Mouse (Mus musculus): ENCODE measurements around the gene Marc2. TPM values are rescaled to one million over a fixed set of nuclear protein-coding genes. Genes with fewer than 3 reads are reported as not detected.
A peak's percentile ranks its signal among the peaks of the same experiment; 100 is the strongest.

Gene Marc2
- total RNA-seq, 1 experiment from 2014 or later = 74.8 TPM

DNA sequence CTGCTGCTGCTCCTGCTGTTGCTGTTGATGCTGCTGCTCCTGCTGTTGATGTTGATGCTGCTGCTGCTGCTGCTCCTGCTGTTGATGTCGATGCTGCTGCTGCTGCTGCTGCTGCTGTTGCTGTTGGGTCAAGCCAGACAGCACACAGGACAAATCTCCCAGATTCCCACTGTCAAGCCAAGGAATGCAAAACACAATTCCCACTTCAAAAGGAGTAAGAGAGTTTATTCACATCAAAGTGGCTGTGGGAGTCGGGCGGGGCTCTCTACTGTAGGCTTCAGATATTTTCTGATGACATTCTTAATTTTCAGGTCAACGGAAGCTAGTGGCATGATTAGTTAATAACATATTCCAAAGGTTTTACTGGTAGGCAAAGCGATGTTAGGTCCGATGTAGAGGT, 16.4 kb upstream of the Marc2 start:
- no peak for ATAC-seq (replicated peaks in 1 of 2; ENCODE audit: insufficient read depth in 1 of 2, low FRiP score in 2 of 2, low TSS enrichment in 1 of 2, low read depth in 1 of 2, poor library complexity in 2 of 2, severe bottlenecking in 2 of 2)

DNA sequence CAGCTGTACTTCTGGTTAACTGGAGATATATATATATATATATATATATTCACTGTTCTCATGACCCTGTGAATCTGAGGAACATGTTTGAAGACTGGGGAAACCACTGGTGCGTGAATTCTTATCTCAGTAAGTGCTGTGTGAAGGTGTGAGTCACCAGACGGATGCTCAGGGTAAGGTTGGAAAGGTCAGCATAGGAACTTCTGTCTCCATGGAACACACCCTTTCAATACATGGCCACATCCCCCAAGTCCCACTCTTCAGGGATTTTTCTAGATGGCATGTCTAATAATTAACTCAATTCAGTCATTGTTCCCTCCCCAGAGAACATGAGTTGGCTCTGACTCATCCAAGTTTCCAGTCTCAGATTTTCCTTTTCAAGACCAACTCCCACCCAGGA, 15.3 kb upstream of the Marc2 start:
- ATAC-seq (replicated peaks in 1 of 2; ENCODE audit: insufficient read depth in 1 of 2, low FRiP score in 2 of 2, low TSS enrichment in 1 of 2, low read depth in 1 of 2, poor library complexity in 2 of 2, severe bottlenecking in 2 of 2) = no peak

DNA sequence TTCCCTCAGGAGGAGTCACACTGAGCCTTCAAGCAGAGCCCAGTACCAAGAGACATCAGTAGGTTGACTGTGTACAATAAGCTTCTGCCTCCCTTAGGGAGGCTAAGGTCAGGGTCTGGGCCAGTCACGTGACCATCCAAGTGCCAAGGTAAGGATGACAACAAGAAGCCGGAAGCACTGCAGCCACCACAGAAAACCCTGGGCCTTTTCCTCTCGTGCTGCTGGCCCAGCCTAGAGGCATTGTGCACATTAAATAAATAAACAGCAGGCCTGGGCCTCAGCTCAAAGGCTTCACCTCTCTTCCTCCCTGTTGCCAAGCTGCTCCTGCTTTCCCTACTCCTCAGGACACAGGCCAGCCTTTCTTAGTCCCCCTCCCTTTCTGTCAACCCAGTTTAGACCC, 14.0 kb upstream of the Marc2 start:
- ATAC-seq (replicated peaks in 1 of 2; ENCODE audit: insufficient read depth in 1 of 2, low FRiP score in 2 of 2, low TSS enrichment in 1 of 2, low read depth in 1 of 2, poor library complexity in 2 of 2, severe bottlenecking in 2 of 2) = no peak

DNA sequence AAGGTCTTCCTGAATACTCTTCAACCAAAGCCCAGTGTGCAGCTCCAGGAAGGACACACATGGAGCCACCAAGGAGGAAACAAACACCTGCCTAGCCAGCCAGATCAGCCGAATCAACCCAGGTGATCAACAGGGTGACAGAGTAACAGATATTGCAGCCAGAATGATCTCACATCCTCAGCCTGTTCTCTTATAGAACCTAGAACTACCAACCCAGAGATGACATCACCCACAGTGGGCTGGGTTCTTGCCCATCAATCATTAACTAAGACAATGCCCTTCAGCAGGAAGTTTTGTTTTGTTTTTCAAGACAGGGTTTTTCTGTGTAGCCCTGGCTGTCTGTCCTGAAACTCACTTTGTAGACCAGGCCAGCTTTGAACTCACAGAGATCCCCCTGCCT, 12.0 kb upstream of the Marc2 start:
- no peak for ATAC-seq (replicated peaks in 1 of 2; ENCODE audit: insufficient read depth in 1 of 2, low FRiP score in 2 of 2, low TSS enrichment in 1 of 2, low read depth in 1 of 2, poor library complexity in 2 of 2, severe bottlenecking in 2 of 2)

DNA sequence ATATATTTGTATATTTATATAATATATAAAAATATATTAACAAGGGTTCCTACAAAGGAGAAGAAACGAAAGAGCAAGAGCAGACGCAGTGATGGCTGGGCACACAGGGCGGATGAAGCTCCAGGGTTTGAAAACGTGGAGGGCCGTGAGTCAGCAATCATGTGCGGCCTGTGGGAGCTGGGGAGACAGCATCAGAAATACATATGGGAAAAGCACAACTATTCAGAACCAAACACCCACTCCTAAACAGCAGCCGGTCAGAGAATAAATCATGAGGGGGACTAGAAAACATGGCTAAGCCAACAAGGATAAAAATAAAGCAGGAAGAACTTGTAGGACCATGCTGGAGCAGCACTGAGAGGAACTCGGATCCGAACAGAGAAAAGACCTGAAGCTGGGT, 11.0 kb upstream of the Marc2 start:
- no peak for ATAC-seq (replicated peaks in 1 of 2; ENCODE audit: insufficient read depth in 1 of 2, low FRiP score in 2 of 2, low TSS enrichment in 1 of 2, low read depth in 1 of 2, poor library complexity in 2 of 2, severe bottlenecking in 2 of 2)

DNA sequence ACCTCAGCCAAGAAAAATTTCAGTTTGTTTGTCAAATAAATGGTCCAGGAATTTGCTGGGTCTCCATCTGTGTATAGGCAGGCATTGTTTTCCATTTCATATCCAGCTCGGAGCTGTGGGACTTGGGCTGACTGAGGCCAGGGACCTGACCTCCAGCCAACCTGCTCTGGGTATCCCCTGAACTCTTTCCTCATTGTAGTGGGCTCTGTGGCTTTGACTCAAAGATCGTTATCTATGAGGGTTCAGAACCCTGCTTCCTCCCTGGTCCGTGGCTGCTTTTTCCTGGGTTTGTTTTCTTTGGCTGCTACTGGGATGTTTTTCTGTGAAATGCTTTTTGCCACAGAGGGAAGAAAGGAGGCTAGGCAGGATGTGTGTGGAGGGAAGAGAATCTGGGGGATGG, 7.7 kb upstream of the Marc2 start:
- ATAC-seq (replicated peaks in 1 of 2; ENCODE audit: insufficient read depth in 1 of 2, low FRiP score in 2 of 2, low TSS enrichment in 1 of 2, low read depth in 1 of 2, poor library complexity in 2 of 2, severe bottlenecking in 2 of 2) = peak in 1 of 2 experiments; percentile 25; a peak in 1 of 4 replicates

DNA sequence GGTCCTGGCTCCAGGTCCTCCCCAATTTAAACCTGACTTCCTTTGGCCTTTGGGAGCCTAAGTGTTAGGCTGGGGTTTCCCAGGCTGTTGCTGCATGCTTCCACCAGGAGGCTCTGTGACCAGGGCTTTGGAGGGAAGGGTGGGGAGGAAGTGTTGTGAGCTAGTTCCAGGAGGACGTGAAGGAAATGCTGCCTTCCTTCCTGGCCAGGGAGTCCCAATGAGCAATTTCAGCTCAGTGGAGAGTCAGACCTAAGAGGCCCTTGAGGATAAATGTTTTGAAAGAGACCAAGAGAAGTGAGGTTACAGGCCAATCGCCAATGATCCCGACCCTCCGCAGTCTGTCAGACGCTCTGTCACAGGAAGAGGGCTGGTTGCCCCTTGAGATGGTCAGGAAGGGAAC, 7.1 kb upstream of the Marc2 start:
- ATAC-seq (replicated peaks in 1 of 2; ENCODE audit: insufficient read depth in 1 of 2, low FRiP score in 2 of 2, low TSS enrichment in 1 of 2, low read depth in 1 of 2, poor library complexity in 2 of 2, severe bottlenecking in 2 of 2) = peak; percentile 44 to 63

DNA sequence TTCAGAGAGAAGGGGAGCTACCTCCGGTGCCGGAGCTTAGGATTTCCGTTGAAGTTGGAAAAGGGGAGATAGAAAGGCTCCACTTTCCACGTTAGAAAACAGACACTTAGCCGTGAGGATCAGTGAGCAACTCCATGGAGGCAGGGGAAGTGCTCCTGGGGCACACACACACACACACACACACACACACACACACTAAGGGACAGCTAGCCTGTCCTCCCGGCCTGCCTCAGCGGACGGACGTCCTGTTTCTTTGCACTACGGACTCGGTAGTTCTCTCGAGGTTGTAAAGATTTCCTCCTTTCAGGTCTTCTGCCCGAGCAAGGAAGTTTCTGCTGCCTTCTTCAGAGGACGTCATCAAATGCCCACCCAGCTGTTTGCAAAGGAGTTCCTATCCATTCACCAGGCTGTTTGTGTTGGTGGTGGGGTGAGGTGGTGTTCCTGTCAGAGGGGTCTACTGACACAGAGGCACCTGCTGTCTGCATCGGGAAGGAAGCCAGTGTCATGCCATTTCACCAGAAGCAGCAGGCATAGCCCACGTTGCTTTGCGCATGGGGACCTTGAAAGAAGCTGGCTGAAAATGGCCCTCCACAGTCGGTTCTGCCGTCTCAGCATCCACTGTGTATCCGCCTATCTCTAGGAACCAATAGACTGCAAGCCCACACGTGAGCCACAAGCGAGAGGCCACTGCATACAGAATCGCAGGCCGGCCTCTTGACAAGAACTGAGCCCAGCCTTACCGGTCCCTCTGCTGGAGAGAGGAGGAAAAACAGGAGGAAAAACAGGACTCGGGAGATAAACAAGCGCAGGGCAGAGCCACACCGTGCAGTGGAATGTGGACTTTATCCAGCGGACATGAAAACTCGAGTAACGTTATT, 5.7 kb upstream of the Marc2 start:
- peak; percentile 89 to 93 for ATAC-seq (replicated peaks in 1 of 2; ENCODE audit: insufficient read depth in 1 of 2, low FRiP score in 2 of 2, low TSS enrichment in 1 of 2, low read depth in 1 of 2, poor library complexity in 2 of 2, severe bottlenecking in 2 of 2)

DNA sequence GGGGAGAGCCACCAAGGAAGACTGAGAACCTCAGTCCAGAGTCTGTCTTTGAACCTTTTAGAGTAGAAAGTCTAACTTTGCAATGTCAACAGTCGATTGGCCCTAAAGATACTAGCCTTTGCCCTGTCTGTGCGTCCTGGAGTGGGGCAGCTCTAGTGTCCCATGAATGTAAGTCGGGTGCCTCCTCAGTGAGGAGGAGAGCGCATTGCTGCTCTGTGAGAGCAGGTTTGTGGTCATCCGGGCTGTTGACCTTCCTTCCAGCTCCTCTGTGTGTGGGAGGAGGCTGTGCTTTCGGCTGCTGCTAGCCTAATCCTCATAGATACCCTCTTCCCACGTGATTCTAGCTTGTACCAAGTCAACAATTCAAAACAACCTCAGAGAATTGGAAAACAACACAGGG, 4.9 kb upstream of the Marc2 start:
- ATAC-seq (replicated peaks in 1 of 2; ENCODE audit: insufficient read depth in 1 of 2, low FRiP score in 2 of 2, low TSS enrichment in 1 of 2, low read depth in 1 of 2, poor library complexity in 2 of 2, severe bottlenecking in 2 of 2) = no peak

DNA sequence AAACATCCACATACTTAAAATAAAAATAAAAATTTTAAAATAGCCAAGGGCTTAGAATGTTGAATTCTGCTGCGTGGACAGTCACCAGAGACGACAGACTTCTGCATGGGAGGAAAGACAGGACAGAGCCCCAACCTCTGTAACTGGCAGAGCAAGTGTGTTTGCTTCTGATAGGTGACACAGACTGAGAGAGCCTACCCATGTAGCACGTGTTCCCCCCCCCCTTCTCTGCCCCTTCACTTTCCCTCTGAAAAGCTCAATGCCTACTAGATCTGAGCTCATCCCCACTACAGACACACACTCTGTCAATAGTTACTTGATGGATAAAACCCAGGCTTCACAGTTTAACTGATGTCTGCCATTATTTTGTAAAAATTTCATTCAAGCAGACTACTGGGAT, 722 bp upstream of the Marc2 start:
- ATAC-seq (replicated peaks in 1 of 2; ENCODE audit: insufficient read depth in 1 of 2, low FRiP score in 2 of 2, low TSS enrichment in 1 of 2, low read depth in 1 of 2, poor library complexity in 2 of 2, severe bottlenecking in 2 of 2) = no peak

DNA sequence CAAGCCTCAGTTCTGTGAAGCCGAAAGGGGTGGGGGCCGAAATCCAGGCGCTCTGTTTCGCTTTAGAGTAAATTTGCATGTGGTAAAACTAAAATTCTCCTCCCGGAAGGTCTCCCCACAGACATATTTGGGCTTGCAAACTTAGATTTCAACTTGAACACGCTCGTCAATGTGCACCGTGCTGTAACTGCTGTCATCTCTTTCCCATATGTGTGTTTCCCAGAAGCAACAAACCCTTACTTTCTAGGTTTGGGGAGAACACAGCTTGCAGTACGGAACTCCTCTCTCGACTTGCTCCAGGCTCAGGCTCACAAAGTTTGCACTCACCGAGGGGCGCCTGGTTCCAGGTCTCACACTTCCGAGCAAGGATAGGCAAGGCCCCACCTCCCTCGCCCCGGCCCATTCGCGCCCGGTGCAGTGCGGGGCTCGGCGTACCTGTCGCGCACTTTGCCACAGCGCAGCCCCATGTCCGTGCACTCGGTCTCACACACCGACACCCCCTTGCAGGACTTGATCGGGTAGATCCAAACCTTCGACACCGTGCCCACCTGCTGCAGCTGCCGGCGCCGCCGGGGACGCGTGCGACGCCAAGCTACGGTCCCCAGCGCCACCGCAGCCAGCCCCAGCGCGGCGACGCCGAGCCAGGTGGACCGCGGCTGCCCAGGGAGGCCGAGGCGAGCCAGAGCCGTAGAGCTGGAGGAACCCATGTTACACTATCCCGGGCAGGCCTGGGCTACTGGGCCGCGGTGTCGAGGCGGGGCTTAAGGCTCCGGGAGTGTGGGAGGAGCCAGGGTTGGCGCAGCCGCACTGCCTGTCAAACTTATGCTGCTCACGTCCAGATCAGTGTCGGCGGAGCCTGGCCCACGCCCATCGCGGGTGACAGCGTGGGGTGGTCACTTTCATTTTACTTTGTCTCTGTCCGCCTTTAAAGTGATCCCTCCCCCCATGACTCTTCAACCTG, 860 bp downstream of the Marc2 start:
- ATAC-seq (replicated peaks in 1 of 2; ENCODE audit: insufficient read depth in 1 of 2, low FRiP score in 2 of 2, low TSS enrichment in 1 of 2, low read depth in 1 of 2, poor library complexity in 2 of 2, severe bottlenecking in 2 of 2) = peak; percentile 93 to 95

DNA sequence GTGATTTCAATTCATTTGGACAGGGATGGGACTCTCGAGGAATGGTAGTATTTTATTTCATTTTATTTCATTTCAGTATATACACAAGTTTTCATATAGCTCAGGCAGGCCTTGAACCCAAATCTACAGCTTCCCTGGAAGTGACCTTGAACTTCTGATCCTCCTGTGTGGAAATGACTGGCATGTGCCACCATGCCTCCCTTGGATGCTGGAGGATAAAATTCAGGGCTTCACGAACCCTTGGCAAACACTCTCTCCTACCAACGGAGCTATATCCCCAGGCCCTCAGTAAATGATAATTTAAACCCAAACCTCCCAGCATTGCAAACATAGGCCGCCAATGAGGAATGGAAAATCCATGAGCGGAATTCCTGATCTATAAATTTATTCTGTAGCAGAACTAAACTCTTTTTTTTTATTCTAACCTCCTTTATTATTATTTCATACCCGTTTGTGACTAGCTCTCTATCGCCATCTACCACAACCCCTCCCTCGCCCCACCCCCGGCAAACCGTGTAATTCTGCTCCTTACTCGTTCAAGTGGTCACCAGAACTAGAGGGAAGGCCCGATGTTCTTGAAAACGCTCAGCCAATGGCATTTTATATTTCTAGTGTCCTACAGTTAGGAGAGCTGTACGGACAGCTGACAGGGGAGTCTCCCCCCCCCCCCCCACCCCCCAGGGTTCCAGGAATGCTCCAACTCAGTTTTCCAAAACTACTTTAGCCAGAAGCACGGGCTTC, 1.8 kb downstream of the Marc2 start:
- no peak for ATAC-seq (replicated peaks in 1 of 2; ENCODE audit: insufficient read depth in 1 of 2, low FRiP score in 2 of 2, low TSS enrichment in 1 of 2, low read depth in 1 of 2, poor library complexity in 2 of 2, severe bottlenecking in 2 of 2)

DNA sequence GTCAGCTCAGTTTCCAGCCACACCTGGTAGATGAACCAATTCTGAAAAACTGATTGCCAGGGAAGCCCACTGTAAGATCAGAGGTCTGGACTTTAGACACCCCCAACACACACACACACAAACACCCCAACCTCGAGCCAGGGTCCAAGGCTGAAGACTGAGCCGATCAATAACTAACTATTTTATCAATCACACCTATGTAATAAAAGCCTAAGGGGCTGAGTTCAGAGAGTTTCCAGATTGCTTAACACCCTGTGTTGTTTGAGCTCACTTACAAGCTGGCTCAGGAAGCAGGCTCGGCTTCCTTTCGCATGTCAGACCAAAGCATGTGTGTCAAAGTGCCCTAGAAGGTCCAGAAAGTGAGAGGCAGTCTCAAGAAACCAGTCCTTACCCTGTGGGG, 8.6 kb downstream of the Marc2 start:
- ATAC-seq (replicated peaks in 1 of 2; ENCODE audit: insufficient read depth in 1 of 2, low FRiP score in 2 of 2, low TSS enrichment in 1 of 2, low read depth in 1 of 2, poor library complexity in 2 of 2, severe bottlenecking in 2 of 2) = no peak

DNA sequence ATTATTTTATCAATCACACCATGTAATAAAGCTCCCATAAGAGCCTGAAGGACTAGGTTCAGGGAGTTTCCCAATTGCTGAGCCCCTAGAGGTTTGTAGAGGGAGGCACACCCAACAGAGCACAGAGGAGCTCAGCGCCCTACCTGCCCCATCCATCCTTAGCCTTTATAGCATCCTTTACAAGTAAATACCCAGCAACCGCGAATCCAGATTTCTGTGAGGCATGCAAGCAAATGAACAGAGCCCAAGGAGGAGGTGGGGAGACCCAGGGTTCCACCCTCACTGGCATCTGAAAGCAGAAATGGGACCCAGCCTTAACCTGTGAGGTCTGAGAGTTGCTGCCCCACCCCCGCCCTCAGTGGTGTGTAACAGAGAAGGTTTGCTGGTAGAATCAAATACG, 9.9 kb downstream of the Marc2 start:
- ATAC-seq (replicated peaks in 1 of 2; ENCODE audit: insufficient read depth in 1 of 2, low FRiP score in 2 of 2, low TSS enrichment in 1 of 2, low read depth in 1 of 2, poor library complexity in 2 of 2, severe bottlenecking in 2 of 2) = no peak

DNA sequence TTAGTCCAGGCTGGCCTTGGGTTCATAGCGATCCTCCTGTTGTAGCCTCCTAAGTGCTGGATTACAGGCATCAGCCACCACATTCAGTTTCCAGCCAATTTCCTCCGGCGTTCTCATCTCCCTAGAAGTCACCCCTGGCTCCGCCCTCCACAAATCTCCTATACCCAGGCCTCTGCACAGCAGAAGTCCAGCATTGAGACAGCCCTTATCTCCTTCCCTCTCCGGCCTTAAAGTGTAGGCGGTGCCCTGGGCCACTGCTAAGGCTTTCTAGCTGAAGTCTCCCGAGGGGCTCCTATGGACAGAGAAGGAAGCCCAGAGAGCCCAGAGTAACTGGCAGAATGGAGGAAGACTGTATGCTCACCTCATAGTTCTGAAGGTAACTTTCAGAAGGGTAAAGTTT, 12.8 kb downstream of the Marc2 start:
- ATAC-seq (replicated peaks in 1 of 2; ENCODE audit: insufficient read depth in 1 of 2, low FRiP score in 2 of 2, low TSS enrichment in 1 of 2, low read depth in 1 of 2, poor library complexity in 2 of 2, severe bottlenecking in 2 of 2) = no peak

DNA sequence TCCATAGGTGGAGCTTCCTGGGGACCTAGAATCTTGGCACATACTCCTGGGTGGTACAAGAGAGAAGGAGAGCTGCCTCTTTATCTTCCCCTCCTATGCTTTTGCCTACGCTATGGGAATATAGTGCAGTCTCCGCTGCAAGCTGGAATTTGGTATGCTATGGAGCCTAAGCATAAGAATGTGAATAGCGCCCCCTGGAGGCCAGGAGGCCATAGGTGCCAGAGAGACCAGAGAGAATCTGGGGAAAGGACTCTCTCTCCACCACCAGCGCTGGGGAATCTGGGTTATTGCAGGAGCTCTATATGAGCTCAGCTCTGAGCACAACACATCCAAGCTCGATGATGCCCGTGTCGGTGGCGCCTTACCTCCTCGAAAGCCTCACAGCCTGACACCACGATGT, 14.0 kb downstream of the Marc2 start:
- ATAC-seq (replicated peaks in 1 of 2; ENCODE audit: insufficient read depth in 1 of 2, low FRiP score in 2 of 2, low TSS enrichment in 1 of 2, low read depth in 1 of 2, poor library complexity in 2 of 2, severe bottlenecking in 2 of 2) = 0 out of 4 replicates have a peak, but pooled peaks of 1 of the 2 experiments have one; percentile 21

DNA sequence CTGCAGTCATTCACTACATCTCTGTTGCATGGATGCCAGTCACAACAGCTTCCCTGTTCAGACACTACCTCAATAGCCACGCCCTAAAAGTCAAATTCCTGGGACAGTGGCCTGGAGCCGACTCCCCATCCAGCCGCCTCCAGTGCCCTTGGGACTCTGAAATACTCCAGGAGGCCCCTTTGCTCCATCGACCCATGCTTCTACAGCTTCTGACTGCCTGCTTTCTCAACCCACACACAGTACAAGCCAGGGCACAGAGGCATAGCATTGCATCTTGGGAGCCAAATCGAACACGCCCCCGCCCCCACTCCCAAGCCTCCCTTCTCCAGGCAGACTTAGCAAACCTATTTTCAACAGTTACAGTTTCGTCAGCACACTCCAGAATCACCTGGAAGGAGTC, 16.4 kb downstream of the Marc2 start:
- ATAC-seq (replicated peaks in 1 of 2; ENCODE audit: insufficient read depth in 1 of 2, low FRiP score in 2 of 2, low TSS enrichment in 1 of 2, low read depth in 1 of 2, poor library complexity in 2 of 2, severe bottlenecking in 2 of 2) = no peak
